Comparison of ENCODE assay signal across 8 mouse cellular contexts in genomic region chr5:90365141-90365951, GRCm38 (mm10). TPM values are rescaled to one million over a fixed set of nuclear protein-coding genes. Genes with fewer than 3 reads are reported as not detected.
DNase-seq lines count a peak whose midpoint lies in the region; ATAC-seq lines count a peak whose summit lies in the region.

No protein-coding gene starts in this region.

- H3K36me3 ChIP-seq in intestine, embryonic 16.5 days (ENCODE audit: control insufficient read depth, insufficient read depth, low read length), result no peaks in the 10 kb centered on the region
- peaks cover 20% of the 10 kb centered on the region for H3K36me3 ChIP-seq in limb, embryonic 10.5 days
- H3K36me3 ChIP-seq in midbrain, embryonic 11.5 days (ENCODE audit: control insufficient read depth, insufficient read depth, low read length), result no peaks in the 10 kb centered on the region

- H3K9ac ChIP-seq in intestine, embryonic 16.5 days (ENCODE audit: low read depth, low read length), result peak overlapping the region; percentile 99
- peak overlapping the region; percentile 97 for H3K9ac ChIP-seq in midbrain, embryonic 11.5 days (ENCODE audit: low read length)

- H3K4me2 ChIP-seq in intestine, embryonic 16.5 days (ENCODE audit: low read depth, low read length), result peak overlapping the region; percentile 57
- peak overlapping the region; percentile 58 for H3K4me2 ChIP-seq in midbrain, embryonic 11.5 days

- peaks cover 12% of the 10 kb centered on the region for H3K4me1 ChIP-seq in intestine, embryonic 16.5 days (ENCODE audit: control insufficient read depth, insufficient read depth, low read length)
- peaks cover 12% of the 10 kb centered on the region for H3K4me1 ChIP-seq in limb, embryonic 10.5 days
- H3K4me1 ChIP-seq in midbrain, embryonic 11.5 days (ENCODE audit: control insufficient read depth, insufficient read depth, low read length), result peaks cover 9% of the 10 kb centered on the region

- H3K4me3 ChIP-seq in intestine, embryonic 16.5 days (ENCODE audit: low read length), result peak overlapping the region; percentile 96
- peak overlapping the region; percentile 82 for H3K4me3 ChIP-seq in limb, embryonic 10.5 days
- peak overlapping the region; percentile 97 for H3K4me3 ChIP-seq in midbrain, embryonic 11.5 days (ENCODE audit: low read depth, low read length)

- H3K27me3 ChIP-seq in intestine, embryonic 16.5 days (replicated peaks; ENCODE audit: control insufficient read depth, insufficient read depth, low read length), result no peaks in the 10 kb centered on the region
- H3K27me3 ChIP-seq in limb, embryonic 10.5 days (ENCODE audit: low read depth, poor library complexity, severe bottlenecking), result no peaks in the 10 kb centered on the region
- no peaks in the 10 kb centered on the region for H3K27me3 ChIP-seq in midbrain, embryonic 11.5 days (ENCODE audit: control insufficient read depth, insufficient read depth, low read length)

- peak overlapping the region; percentile 100 for H3K27ac ChIP-seq in intestine, embryonic 16.5 days (ENCODE audit: low read length)
- H3K27ac ChIP-seq in limb, embryonic 10.5 days, result peak overlapping the region; percentile 98
- H3K27ac ChIP-seq in midbrain, embryonic 11.5 days (ENCODE audit: low read depth, low read length), result peak overlapping the region; percentile 95

- WGBS in intestine, embryonic 16.5 days, result under 1% methylated on average over 60 of the region's 61 CpGs
- WGBS in limb, embryonic 10.5 days, result under 1% methylated on average over 59 of the region's 61 CpGs
- under 1% methylated on average over 53 of the region's 61 CpGs for WGBS in midbrain, embryonic 11.5 days

- DNase-seq in layer of hippocampus, adult 11-12 months (ENCODE audit: low spot score), result peak; percentile 46
- DNase-seq in layer of hippocampus, adult 9-10 months (ENCODE audit: low spot score), result no peak
- peak; percentile 72 for DNase-seq in embryo, embryonic 10.5 days (ENCODE audit: low spot score)
- peak; percentile 43 for DNase-seq in gastrocnemius, postnatal 14 days
- DNase-seq in limb, embryonic 10.5 days (ENCODE audit: low spot score), result peak; percentile 75
- peak; percentile 95 for DNase-seq in midbrain, embryonic 11.5 days (ENCODE audit: low spot score, missing footprints)
- peak; percentile 36 for DNase-seq in spleen, adult 12 weeks (ENCODE audit: low spot score)

- no peaks in the 10 kb centered on the region for H3K9me3 ChIP-seq in intestine, embryonic 16.5 days (ENCODE audit: control insufficient read depth, low read length)
- H3K9me3 ChIP-seq in limb, embryonic 10.5 days (replicated peaks), result no peaks in the 10 kb centered on the region
- H3K9me3 ChIP-seq in midbrain, embryonic 11.5 days (ENCODE audit: control insufficient read depth, low read length), result no peaks in the 10 kb centered on the region

- ATAC-seq in intestine, embryonic 16.5 days, result peak; percentile 38
- ATAC-seq in midbrain, embryonic 11.5 days (ENCODE audit: low FRiP score), result peak; percentile 41

- intact Hi-C loops in gastrocnemius, postnatal 14 days (cut with DNase I; ENCODE audit: low total_unique reads), result loop anchor here (5.0 kb wide), 1 partner anchor 143 kb away; the partner anchor contains the start of gene Cox18

RNA-seq across cellular contexts. Expression of gene Ankrd17, which starts 1.0 kb away (rescaled TPM):
- total RNA-seq in gastrocnemius, postnatal 14 days (2021), result 10 to 100 TPM; 45.3 to 45.6 TPM
- 16.1 and 17.8 TPM in 2 replicates for polyA plus RNA-seq in intestine, embryonic 16.5 days (2015; fragmentation: Nextera tagmentation; extraction: Ambion mirVana)
- polyA plus RNA-seq in limb, embryonic 10.5 days (2016; fragmentation: Nextera tagmentation; extraction: Ambion mirVana), result 24.5 and 25.4 TPM in 2 replicates
- 27.7 and 30.5 TPM in 2 replicates for polyA plus RNA-seq in midbrain, embryonic 11.5 days (2014; fragmentation: Nextera tagmentation; extraction: Ambion mirVana)

RNA-seq across cellular contexts. Expression of gene Gm9958, which starts 1.7 kb away (rescaled TPM):
- total RNA-seq in gastrocnemius, postnatal 14 days (2021), result under 1 TPM; 0.74 to 0.89 TPM
- 5.2 and 6.3 TPM in 2 replicates for polyA plus RNA-seq in intestine, embryonic 16.5 days (2015; fragmentation: Nextera tagmentation; extraction: Ambion mirVana)
- polyA plus RNA-seq in limb, embryonic 10.5 days (2016; fragmentation: Nextera tagmentation; extraction: Ambion mirVana), result 5.0 and 5.7 TPM in 2 replicates
- 8.0 and 9.1 TPM in 2 replicates for polyA plus RNA-seq in midbrain, embryonic 11.5 days (2014; fragmentation: Nextera tagmentation; extraction: Ambion mirVana)
